22 mouse cellular contexts compared by ENCODE assay signal in the genomic region with DNA sequence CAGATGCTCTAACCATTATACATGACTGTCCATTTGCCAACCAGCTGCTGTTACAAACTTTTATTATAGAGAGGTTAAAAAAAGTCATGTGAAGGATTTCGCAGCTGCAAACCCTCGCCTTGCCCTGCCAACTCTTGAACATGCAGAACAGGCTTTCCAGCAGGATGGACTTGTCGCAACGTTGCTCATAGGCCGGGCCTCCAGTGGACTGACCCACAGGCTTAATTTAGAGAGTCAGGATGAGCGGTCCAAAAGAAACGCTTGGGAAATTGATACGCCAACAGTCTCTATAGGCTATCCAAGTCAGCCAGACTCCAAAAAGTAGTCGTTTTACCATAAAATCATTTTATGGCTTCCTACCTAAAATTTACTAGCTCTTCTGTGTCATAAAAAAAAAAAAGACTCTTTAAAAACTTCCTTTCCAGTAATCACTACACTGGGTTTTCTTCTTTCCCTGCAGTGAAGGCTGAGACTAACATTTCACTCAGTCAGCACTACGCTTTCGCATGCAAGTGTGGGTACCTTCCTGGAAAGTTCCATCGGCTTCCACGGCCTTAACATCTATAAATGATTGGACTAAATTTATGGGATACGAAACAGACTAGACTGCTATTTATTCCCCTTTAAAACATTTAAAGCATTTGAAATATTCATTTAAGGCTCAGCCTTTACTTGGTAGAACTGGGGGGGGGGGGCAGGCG.
"Had no signal": no experiment of that assay in that cellular context is flagged by ENCODE, and none has a peak within 500 bp of the region (broad histone marks: within the 10 kb centered on the region; RNA-seq: fewer than 3 reads in every experiment).

No protein-coding gene starts in this region.

- H3K9ac ChIP-seq: liver, embryonic 12.5 days; liver, embryonic 15.5 days; lung, embryonic 15.5 days; midbrain, embryonic 13.5 days; neural tube, embryonic 13.5 days; stomach, embryonic 15.5 days had no signal

- H3K27me3 ChIP-seq: liver, embryonic 12.5 days; liver, embryonic 15.5 days; lung, embryonic 15.5 days; megakaryocyte, embryonic 14.5 days; midbrain, embryonic 13.5 days; neural tube, embryonic 13.5 days; stomach, embryonic 15.5 days had no signal

- H3K9me3 ChIP-seq: liver, embryonic 12.5 days; liver, embryonic 15.5 days; lung, embryonic 15.5 days; megakaryocyte, embryonic 14.5 days; midbrain, embryonic 10.5 days; midbrain, embryonic 13.5 days; neural tube, embryonic 13.5 days; stomach, embryonic 15.5 days had no signal

- H3K36me3 ChIP-seq: liver, embryonic 12.5 days; liver, embryonic 15.5 days; lung, embryonic 15.5 days; midbrain, embryonic 10.5 days; neural tube, embryonic 13.5 days; stomach, embryonic 15.5 days had no signal

- ATAC-seq: intestine, embryonic 16.5 days; liver, embryonic 12.5 days; midbrain, embryonic 13.5 days; midbrain, embryonic 16.5 days had no signal

- DNase-seq: kidney, adult 18-20 months; kidney, postnatal 36 days; left cerebral cortex, postnatal 4 days; liver; lung, adult 18-20 months; lung, postnatal 10 days; lung, postnatal 36 days; retina, postnatal 1 day; right cerebral cortex, postnatal 25 days; spleen, adult 18-20 months; thymus, postnatal 25 days had no signal

- H3K27ac ChIP-seq: liver, embryonic 12.5 days; liver, embryonic 15.5 days; lung, embryonic 15.5 days; midbrain, embryonic 10.5 days; midbrain, embryonic 13.5 days; neural tube, embryonic 13.5 days; stomach, embryonic 15.5 days had no signal

- H3K4me1 ChIP-seq: liver, embryonic 12.5 days; liver, embryonic 15.5 days; lung, embryonic 15.5 days; midbrain, embryonic 10.5 days; midbrain, embryonic 13.5 days; neural tube, embryonic 13.5 days; stomach, embryonic 15.5 days had no signal

- H3K4me3 ChIP-seq: liver, embryonic 12.5 days; liver, embryonic 15.5 days; lung, embryonic 15.5 days; megakaryocyte, embryonic 14.5 days; midbrain, embryonic 10.5 days; midbrain, embryonic 13.5 days; myocyte; neural tube, embryonic 13.5 days; stomach, embryonic 15.5 days had no signal

- H3K4me2 ChIP-seq: liver, embryonic 12.5 days; liver, embryonic 15.5 days; lung, embryonic 15.5 days; midbrain, embryonic 13.5 days; neural tube, embryonic 13.5 days; stomach, embryonic 15.5 days had no signal
